Mouse (Mus musculus): ENCODE measurements around the gene Rel.

DNA sequence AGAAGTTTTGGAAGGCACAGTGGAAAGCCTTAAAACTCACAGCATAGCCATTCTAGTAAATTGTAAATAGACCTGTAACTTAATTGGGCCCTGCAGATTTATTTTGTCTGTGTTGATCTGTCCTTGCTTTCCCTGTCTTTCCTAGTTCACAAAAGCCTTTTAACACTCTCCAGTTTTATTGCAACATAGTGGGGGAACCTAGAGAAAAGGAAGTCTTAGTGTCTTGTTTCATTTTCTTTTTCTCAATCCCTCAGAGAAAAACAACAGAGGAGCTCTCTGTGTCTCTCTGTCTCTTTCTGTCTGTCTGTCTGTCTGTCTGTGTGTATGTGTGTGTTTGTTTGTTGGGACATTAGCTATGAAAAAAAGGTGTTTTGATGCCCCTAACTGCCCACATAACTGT lies 74.9 kb downstream of the Rel start:
- TF ChIP-seq GATA1 (IDR thresholded peaks at IDR 0.05; ENCODE audit: low read length) (no peak), TAL1 (IDR thresholded peaks at IDR 0.05; ENCODE audit: low read length) (no peak)
